Mouse (Mus musculus) erythroid progenitor cell, adult 5-6 weeks (primary cell): ENCODE data around the gene Cnot11. TPM values are rescaled to one million over a fixed set of nuclear protein-coding genes. Genes with fewer than 3 reads are reported as not detected.

ENCODE experiments used
- ATAC-seq: replicated peaks from 2 replicates; pipeline ENCODE4 v1.8.0; 2016; ENCODE audit warnings: moderate number of reproducible peaks, mild to moderate bottlenecking, moderate TSS enrichment, inconsistent platforms; ENCODE audit not compliant: poor library complexity, low FRiP score, severe bottlenecking
- total RNA-seq, 2 experiments: library from RNA; stranded (forward) in 1 of 2; stranded (reverse) in 1 of 2; fragments of 150-400 nt in 1 of 2; fragments of 186-747, 209-891 nt in 1 of 2; gene quantifications; 2 replicates each; pipeline versions ENCODE4 v1.2.3 to v1.2.4; 2015 to 2017; ENCODE audit warnings: low replicate concordance in 2 of 2

Cnot11 gene
- total RNA-seq, 2 experiments from 2014 or later = 6.3 to 17.3 TPM

DNA sequence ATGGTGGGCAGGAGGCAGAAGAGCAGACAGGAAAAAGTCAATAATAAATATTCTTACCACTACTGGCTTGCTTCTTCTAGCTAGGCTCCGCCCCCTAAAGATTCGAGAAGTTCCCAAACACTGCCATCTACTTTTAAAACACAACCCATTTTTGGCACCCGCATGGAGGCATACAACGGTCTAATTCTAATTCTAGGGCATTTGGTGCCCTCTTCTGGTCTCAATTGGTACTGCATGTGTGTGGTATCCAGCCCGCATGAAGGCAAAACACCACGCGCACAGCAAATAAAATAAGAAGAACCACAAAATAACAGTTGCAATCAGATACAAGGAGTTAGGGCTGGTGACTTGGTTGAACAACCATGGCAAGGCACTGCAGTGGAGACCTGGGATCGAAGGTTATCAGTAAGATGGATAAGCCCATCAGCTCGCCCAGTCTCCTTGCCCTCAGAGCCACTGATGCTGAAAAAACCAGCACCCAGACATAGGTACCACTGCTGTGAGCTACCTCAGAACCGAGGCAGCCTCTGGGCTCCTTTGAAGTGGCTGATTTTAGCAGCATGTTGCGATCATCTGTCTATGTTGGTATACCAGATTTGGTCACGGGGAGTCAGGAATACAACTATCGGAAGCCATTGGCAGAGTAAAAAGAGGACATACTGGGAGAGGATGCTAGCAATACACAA lies 4.4 kb upstream of the Cnot11 start:
- ATAC-seq = peak; percentile 71

DNA sequence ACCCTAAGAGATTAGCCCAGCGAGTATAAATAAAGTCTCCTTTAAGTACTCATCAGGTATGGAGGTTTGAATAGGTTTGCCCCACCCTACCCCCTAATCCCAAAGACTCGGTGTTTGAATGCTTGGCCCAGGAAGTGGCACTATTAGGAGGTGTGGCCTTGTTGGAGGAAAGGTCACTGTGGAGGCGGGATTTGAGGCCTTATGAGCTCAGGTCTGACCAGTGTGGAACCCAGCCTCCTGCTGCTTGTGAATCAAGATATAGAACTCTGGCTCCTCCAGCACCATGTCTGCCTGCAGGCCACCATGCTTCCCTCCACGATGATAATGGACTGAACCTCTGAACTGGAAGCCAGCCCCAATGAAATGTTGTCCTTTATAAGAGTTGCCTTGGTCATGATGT lies 3.8 kb upstream of the Cnot11 start:
- no peak for ATAC-seq

DNA sequence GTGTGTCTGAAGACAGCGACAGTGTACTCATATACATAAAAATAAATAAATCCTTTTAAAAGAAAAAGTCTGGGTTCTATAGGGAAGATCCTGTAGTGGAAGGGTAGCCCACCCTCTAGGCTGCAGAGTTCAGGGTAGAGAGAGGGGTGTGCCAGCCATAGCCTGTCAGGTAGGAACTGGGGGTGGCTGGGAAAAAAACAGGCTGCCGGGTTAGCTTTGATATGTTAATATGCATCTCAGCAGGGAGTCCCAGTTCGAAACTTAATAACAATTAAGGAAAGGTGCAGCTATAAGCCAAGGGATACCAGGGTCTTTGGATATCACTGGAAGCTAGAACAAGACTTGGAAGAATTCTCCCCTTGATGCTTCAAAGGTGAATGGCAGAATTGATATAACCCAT lies 875 bp upstream of the Cnot11 start:
- ATAC-seq = no peak

DNA sequence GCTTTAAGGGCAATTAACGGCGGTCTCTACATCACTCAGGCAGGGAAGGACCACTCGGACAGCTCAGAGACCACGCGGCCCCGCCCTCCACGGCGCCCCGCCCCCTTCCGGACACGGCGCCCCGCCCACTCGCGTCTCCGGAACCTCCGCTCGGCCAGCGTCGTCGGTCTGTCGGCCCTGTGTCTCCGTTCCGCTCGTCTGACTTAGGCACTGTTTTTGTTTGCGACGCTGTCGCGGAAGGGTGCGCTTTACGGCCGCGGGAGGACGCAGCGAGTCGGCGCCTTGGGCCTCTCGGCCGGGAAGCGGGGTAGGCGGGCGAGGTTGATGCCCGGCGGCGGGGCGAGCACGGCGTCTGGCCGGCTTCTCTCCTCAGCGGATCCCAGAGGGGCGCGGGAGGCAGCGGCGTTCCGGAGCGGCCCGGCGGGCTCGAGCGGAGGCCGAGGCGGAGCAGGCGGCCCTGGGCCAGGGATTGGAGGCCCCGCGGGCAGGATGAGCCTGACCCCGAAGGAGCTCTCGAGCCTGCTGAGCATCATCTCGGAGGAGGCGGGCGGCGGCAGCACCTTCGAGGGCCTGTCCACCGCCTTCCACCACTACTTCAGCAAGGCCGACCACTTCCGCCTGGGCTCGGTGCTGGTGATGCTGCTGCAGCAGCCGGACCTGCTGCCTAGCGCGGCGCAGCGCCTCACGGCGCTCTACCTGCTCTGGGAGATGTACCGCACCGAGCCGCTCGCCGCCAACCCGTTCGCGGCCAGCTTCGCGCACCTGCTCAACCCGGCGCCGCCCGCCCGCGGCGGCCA lies 921 bp downstream of the Cnot11 start:
- ATAC-seq = peak; percentile 93

DNA sequence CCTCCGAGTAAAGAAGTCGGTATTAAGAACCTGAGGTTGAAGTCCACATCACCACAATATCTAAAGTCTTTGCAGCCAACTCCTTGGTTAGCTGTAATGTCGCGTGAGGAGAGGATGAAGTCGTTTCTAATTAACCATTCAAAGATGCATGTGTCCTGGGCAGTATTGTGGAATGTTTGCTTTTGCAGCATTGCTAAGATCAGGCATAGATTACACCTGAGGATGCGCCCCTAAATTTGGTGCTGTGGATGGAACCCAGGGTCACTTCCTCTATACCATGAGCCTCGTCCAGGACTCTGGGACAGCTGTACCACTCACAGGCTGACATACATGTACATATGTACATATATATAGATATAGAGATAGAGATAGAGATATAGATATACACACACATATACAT lies 1.9 kb downstream of the Cnot11 start:
- no peak for ATAC-seq

DNA sequence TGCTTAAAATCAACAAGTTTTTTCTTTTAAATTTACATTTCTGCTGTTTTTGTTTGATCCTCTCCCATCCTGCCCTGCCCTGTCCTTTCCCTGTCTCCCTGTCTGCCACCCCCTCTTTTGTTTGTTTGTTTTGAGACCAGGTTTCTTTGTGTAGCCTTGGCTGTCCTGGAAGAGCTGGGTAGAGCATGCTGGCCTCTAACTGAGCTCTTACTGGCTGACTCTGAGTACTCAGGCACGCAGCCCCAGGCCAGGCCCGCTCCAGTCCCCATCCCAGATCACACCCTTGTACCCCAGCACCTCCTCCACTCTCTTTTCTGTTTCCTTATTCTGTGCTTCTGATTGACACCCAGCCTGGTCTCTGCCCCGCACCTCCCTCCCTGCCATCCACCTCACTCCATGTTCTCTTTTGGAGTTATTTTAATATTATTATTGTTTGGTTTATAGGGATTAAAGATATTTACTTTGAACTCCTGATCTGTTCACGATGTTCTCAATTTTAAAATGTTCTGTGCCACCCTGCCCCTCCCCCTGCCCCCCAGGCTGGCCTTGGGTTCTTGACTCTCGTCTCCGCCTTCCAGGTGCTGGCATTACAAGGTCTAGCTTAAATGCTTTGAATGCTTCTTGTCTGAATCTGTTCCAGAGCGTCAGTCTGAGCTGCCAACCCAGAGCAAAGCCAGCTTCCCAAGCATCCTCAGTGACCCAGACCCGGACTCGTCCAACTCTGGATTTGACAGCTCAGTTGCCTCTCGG lies 3.0 kb downstream of the Cnot11 start:
- ATAC-seq = no peak

DNA sequence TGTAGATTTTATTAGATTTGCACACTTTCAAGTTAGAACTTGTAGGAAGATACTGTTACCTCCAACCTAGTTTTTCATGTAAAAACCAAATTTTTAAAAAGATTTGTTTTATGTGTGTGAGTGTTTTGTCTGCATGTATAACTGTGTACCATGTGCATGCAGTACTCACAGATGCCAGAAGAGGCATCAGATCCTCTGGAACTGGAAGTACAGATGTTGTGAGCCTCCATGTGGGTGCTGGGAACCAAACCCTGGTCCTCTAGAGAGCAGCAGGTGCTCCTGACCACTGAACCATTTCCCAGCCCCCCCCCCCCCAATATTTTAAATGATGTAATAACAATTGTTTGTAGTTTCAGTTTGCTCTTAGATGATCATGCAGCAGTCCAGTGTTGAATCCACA lies 5.8 kb downstream of the Cnot11 start:
- ATAC-seq = no peak

DNA sequence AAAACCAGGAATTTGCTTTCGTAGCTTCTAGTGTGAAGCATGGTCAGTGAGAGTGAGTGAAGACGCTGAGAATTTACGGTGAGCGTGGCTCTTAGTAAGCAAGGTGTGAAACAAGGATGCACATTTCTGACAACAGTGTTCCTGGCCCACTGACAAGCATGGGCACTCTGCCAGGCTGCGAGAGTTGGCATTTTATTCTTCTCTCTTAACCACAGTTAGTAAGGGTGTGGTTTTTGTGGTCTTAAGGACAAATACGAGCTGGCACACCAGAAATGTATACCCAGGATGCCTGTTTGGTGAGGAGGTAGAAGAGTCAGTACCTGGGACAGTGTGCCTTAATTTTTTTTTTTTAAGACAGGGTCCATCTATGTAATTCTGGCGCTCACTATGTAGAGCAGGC lies 10.8 kb downstream of the Cnot11 start:
- ATAC-seq = no peak

DNA sequence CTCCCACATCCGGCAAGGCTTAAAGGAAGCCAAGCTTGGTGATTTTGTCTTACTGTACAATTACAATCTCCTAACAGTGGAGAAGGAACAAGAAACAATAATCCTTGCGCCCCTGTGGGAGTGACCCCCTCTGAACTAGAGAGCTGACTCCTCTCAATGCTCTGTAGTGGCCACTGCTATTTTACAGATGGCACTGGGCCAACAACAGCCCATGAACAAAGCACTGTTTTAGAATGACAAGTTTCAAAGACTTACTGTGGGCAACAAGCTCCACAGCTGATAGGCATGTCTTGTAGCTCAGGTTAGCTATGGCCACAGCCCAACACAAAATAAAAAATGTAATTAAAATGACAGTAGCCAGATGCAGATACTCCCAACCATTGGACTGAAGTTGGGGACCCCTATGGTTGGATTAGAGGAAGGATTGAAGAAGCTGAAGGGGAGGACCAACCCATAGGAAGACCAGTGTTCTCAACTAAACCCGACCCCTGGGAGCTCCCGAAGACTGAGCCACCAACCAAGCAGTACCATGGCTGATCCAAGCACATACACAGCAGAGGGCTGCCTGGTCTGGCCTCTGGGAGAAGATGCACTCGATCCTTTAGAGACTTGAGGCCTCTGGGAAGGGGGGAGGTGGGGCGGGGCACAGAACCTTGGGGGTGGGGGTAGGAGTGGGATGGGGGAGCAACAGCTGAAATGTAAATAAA lies 11.5 kb downstream of the Cnot11 start:
- ATAC-seq = no peak

DNA sequence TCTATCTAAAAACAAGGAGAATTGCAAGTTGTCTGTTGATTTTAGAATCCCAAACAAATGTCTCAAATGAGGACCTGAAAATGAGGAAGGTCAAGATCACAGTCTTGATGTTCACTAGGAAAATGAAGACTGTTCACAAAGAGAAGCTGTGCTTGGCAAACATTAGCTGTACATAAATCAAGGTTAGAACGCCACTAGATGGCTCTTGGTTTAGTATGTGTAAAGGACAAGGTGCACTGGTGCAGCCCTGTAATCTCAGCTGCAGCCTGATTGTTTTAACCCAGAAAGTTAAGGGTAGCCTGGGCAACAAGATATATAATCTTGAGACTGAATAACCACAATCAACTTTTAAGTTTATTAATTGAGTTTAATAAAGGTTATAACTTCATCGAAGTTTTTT lies 12.4 kb downstream of the Cnot11 start:
- no peak for ATAC-seq

DNA sequence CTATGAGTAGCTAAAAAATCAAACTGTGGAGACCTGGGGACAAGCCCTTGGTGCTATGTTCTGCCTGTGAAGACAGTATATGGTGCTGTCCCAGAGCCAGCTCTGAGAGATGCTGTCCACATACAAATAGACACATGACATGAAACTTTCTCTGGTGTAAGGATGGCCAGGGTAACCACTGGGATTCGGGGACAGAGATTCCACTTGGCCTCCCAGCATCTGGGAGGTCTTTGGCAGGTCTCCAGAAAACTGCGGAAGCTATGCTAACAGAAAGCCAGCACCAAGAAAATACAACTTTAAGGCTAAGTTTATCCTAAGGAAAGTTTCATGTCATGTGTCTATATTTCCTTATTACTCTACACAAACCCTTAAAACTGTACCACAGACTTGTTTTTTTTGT lies 15.0 kb downstream of the Cnot11 start:
- no peak for ATAC-seq

DNA sequence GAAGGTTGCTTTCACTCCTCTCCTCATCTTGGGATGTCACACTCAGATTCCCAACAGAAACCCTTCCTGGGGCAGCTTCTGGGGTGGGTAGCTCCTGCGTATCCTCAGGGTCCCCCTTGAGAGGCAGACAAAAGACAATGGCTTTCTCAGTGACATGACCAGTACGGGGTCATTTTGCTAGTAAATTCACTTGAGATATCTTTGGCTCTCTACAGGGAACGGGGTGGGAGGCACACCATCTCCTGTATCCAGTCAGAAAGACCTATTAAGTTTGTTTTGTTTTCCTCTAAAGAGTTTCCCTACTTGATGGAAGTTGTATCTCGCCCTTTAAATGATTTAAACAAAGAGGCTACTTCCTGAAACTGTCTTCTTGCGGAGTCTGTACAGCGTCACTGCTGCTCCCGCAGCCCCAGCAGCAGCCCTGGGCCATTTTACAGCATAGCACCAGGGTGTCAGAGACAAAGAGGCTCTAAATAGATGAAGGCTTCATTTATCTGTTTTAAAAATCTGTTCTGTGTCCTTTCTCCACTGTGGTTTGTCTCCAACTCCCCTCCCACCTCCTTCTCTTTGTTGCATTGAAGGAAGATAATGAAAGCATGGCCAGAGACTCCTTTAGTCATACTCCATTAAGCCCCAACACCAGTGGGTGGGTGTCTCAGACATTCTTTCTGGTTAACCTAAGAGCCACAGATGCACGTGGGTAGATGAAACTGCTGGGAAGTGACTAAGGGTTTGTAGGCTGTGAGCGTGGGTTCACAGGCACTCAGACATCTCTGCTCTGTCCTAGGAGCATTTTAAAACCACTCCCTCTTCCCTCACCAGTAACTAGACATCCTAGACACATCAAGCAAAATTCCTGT lies 21.0 kb downstream of the Cnot11 start:
- no peak for ATAC-seq

DNA sequence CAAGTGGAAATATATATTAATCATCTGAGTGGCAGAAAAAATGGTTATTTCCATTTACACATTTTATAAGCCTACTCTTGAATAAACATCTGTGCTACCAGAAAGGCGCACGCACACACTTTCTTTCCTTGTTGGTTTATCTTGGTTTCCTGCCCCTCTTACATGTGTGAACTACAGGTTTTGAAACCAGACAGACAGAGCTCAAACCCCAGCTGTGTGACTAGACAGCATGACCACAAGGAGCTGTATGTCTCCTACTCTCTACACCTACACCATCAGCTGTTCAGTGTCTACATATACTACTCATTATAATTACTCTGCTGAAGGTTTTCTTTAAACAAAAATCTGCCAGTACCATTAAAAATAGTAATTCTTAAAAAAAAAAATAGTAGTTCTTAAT lies 24.2 kb downstream of the Cnot11 start:
- ATAC-seq = no peak

DNA sequence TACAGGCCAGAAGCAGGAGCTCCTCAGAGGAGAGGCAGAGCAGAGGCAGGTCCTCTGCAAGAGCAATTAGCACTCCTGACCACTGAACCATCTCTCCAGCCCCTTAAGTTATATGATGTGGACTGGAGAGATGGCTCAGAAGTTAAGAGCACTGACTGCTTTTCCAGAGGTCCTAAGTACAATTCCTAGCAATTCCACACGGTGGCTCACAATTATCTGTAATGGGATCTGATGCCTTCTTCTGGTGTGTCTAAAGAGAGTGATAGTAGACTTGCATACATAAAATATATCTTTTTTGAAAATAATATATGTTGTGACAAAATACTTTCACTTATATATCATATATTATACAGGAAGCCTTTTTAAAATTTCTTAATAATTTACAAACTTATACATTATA lies 27.1 kb downstream of the Cnot11 start:
- no peak for ATAC-seq

DNA sequence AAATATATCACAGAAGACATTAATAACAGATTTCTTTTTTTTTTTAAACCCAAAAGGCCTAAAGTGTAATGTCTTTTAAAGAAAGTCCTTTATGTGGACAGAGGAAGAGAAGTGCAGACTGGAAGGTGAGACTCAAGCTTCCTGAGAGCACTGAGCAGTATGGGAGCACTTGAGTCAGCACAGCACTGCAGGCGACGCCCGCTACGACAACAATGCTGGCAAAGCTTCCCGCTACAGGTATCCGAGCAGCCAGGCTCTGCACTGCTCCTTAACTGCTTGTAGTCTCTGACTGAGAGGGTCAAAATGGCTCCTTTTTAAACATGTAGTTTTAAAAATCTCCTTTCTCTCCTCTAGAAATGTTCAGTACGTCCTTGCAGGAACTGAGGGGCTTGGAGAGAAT lies 28.4 kb downstream of the Cnot11 start:
- no peak for ATAC-seq

DNA sequence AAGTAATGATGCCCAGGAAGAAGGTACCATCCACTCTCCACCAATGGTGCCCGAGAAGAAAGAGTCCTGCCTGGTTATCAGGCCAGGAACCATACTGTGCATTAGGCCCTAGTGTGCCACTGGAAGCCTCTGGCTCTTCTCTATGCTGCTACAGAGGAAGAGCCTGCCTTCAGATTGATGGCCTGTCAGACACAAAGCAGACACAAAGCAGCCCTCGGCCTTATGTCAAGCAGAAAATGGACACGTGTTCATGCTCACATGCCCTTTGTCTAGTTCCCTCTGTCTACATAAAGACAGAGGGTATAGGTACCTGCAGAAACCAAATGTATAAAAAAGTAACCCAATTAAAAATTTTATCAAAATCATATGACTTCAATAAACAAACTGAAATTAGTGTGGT lies 29.8 kb downstream of the Cnot11 start:
- ATAC-seq = no peak

DNA sequence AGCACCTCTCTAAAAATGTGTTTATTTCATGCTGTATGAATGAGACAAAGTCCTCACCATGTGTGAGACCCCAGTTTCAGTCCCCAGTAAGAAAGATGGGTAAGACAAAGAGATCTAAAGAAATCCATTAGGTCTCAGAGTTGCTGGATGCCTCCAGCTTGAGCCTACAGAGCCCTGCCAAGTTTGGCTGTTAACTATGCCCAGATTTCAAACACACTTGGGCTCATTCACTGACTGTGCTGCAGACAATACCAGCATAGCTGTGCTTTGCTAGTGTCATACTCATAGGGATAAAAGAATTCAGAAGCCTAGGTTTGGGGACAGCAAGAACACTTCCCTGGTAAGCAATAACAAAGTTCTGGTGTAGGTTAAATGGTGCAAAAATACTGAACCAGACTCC lies 33.3 kb downstream of the Cnot11 start:
- ATAC-seq = no peak

DNA sequence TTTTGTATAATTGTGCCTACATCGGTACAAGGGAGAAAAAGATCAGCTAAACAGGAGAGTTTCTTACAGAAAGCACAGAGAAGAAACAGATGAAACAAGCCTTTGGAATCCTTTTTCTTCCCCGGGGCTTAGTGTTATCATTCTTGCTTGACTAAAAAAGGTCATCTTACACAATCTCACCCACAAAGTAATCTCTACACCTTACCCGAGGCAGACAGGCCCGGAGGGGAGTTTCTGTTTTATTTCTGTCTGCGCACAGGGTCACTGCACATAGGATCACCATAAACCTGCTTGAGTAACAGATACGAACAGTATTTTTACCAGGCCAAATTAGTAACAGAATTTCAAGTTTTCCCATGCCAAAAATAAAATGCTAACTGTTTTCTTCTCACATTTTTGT lies 36.9 kb downstream of the Cnot11 start:
- no peak for ATAC-seq

DNA sequence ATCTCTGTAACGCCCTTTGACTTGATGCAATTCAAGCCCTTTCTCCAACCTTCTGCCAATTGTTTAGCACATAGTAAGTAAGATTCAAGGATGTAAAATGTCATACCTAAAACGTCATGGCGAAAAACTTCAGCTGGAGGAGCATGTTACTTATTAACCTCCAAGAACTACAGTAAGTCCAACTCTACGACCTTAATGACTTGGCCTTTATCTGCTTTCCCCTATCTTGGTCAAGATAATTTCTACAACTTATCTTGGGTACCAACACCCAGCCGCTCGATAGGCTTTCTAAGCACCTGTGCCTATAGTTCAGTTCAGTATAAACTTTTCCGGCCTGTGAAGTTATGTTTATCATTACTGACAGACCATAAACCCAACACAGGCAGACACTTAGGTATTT lies 39.1 kb downstream of the Cnot11 start:
- no peak for ATAC-seq
